8 mouse cellular contexts compared by ENCODE assay signal in the genomic region with DNA sequence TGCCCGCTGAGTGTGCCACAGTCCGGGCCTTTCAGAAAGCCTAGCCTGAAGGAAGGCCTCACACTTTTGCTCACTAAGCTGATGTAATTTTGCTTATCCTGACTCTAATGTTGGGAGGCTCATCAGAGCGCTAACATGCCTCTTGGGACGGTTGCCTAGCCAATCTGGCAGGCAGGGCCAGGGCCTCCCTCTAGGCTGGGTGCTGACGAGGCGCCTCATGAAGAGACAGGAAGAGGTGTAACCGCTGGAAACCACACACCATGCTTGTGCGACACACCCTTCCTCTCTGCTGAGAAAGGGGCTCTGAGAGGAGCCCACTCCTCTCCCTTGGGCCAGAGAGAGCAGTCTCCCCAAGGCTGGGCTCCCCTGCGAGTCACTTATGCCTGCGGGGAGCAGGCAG. TPM values are rescaled to one million over a fixed set of nuclear protein-coding genes. Genes with fewer than 3 reads are reported as not detected.
A peak's percentile ranks its signal among the peaks of the same experiment; 100 is the strongest.
DNase-seq lines count a peak whose midpoint lies in the region; ATAC-seq and TF ChIP-seq lines count a peak whose summit lies in the region.

No protein-coding gene starts in this region.

- no peak for TF ChIP-seq POLR2A in myocyte (IDR thresholded peaks at IDR 0.05; ENCODE audit: insufficient read length, low read depth)
- no peak for TF ChIP-seq POLR2A in kidney, adult 2 months (IDR thresholded peaks at IDR 0.05; ENCODE audit: low read depth, low read length)

- 59% methylated on average over 10 of the region's 10 CpGs for WGBS in lung, embryonic 16.5 days
- WGBS in lung, postnatal 0 days = 63% methylated on average over 10 of the region's 10 CpGs
- WGBS in kidney, adult 2 months = 81% methylated on average over 10 of the region's 10 CpGs

- no peak overlapping the region for H3ac ChIP-seq in myocyte (ENCODE audit: control insufficient read depth, insufficient read length)

- no peak overlapping the region for H3K4me3 ChIP-seq in lung, embryonic 16.5 days (ENCODE audit: low read length)
- H3K4me3 ChIP-seq in lung, postnatal 0 days (ENCODE audit: low read depth, low read length) = no peak overlapping the region
- H3K4me3 ChIP-seq in myocyte = no peak overlapping the region
- H3K4me3 ChIP-seq in kidney, adult 2 months (ENCODE audit: insufficient read depth, low read depth, low read length) = no peak overlapping the region

- no peaks in the 10 kb centered on the region for H3K9me3 ChIP-seq in lung, embryonic 16.5 days (ENCODE audit: control insufficient read depth, low read length)
- H3K9me3 ChIP-seq in lung, postnatal 0 days (ENCODE audit: low read length) = no peaks in the 10 kb centered on the region

- TF ChIP-seq EP300 in lung, postnatal 0 days (IDR thresholded peaks at IDR 0.05) = no peak

- H3K27ac ChIP-seq in lung, embryonic 16.5 days (ENCODE audit: low read length) = no peak overlapping the region
- H3K27ac ChIP-seq in lung, postnatal 0 days (ENCODE audit: low read length) = no peak overlapping the region
- H3K27ac ChIP-seq in kidney, adult 2 months (ENCODE audit: insufficient read depth, low read depth, low read length) = no peak overlapping the region

- no peaks in the 10 kb centered on the region for H3K4me1 ChIP-seq in lung, embryonic 16.5 days (replicated peaks; ENCODE audit: control insufficient read depth, insufficient read depth, low read length)
- no peaks in the 10 kb centered on the region for H3K4me1 ChIP-seq in lung, postnatal 0 days (ENCODE audit: insufficient read depth, low read depth, low read length)
- H3K4me1 ChIP-seq in kidney, adult 2 months (ENCODE audit: control insufficient read depth, insufficient read depth, low read length) = no peaks in the 10 kb centered on the region

- H3K36me3 ChIP-seq in lung, embryonic 16.5 days (ENCODE audit: control insufficient read depth, insufficient read depth, low read length) = no peaks in the 10 kb centered on the region
- no peaks in the 10 kb centered on the region for H3K36me3 ChIP-seq in lung, postnatal 0 days (ENCODE audit: insufficient read depth, low read length)
- no peaks in the 10 kb centered on the region for H3K36me3 ChIP-seq in myocyte (ENCODE audit: control insufficient read depth, insufficient read depth)
- no peaks in the 10 kb centered on the region for H3K36me3 ChIP-seq in kidney, adult 2 months (ENCODE audit: control insufficient read depth, insufficient read depth, low read length)

- no peak for TF ChIP-seq CTCF in lung, postnatal 0 days (IDR thresholded peaks at IDR 0.05)
- TF ChIP-seq CTCF in kidney, adult 2 months (conservative IDR thresholded peaks at IDR 0.05; ENCODE audit: insufficient read depth, insufficient read length, low read depth, low read length) = no peak

- no peaks in the 10 kb centered on the region for H3K27me3 ChIP-seq in lung, embryonic 16.5 days (ENCODE audit: control insufficient read depth, insufficient read depth, low read depth, low read length)
- no peaks in the 10 kb centered on the region for H3K27me3 ChIP-seq in lung, postnatal 0 days (replicated peaks; ENCODE audit: insufficient read depth, low read length)
- peaks cover 4% of the 10 kb centered on the region for H3K27me3 ChIP-seq in myocyte (ENCODE audit: control insufficient read depth, insufficient read depth, insufficient read length)
- H3K27me3 ChIP-seq in kidney, adult 2 months (replicated peaks; ENCODE audit: control insufficient read depth, insufficient read depth, low read length) = no peaks in the 10 kb centered on the region

- H3K9ac ChIP-seq in lung, embryonic 16.5 days (ENCODE audit: low read length) = no peak overlapping the region
- H3K9ac ChIP-seq in lung, postnatal 0 days (replicated peaks; ENCODE audit: low read depth) = no peak overlapping the region

- no peaks in the 10 kb centered on the region for H3K79me2 ChIP-seq in myocyte (ENCODE audit: control insufficient read depth, insufficient read depth)

- peak; percentile 41; the same call in 1 of the 2 replicates for ATAC-seq in lung, embryonic 16.5 days (ENCODE audit: low read depth)
- no peak for ATAC-seq in lung, postnatal 0 days

- no peak for DNase-seq in lung, postnatal 0 days (ENCODE audit: low spot score)
- DNase-seq in heart, postnatal 4 days = peak; percentile 25
- no peak for DNase-seq in cerebellum, adult 9-11 months
- no peak for DNase-seq in kidney, adult 2 months
- no peak for DNase-seq in cerebellum, adult 11-12 months
- no peak for DNase-seq in neural tube, embryonic 10.5 days (ENCODE audit: extremely low spot score, low spot score)

- no peak overlapping the region for H3K4me2 ChIP-seq in lung, embryonic 16.5 days (ENCODE audit: low read depth, low read length)
- no peak overlapping the region for H3K4me2 ChIP-seq in lung, postnatal 0 days (replicated peaks; ENCODE audit: low read depth, low read length)
- H3K4me2 ChIP-seq in myocyte (ENCODE audit: low read depth) = peak overlapping the region; percentile 12

TF ChIP-seq in myocyte, 11 proteins besides CTCF, POLR2A, EP300 and RAD21:
- TF ChIP-seq REST (IDR thresholded peaks at IDR 0.05; ENCODE audit: insufficient read depth, insufficient read length) (no peak), POLR2AphosphoS2 (IDR thresholded peaks at IDR 0.05; ENCODE audit: insufficient read length, low read depth) (no peak), USF1 (IDR thresholded peaks at IDR 0.05; ENCODE audit: low read depth) (no peak), E2F4 (IDR thresholded peaks at IDR 0.05; ENCODE audit: insufficient read depth) (no peak), MYOG (IDR thresholded peaks at IDR 0.05; ENCODE audit: control insufficient read depth in 1 of 3, insufficient read depth in 1 of 3, insufficient read length in 2 of 3, low read depth in 2 of 3) (no peak), MYOD1 (IDR thresholded peaks at IDR 0.05; ENCODE audit: control insufficient read depth in 1 of 3, insufficient read length in 2 of 3, low read depth in 2 of 3) (no peak), SRF (IDR thresholded peaks at IDR 0.05; ENCODE audit: control insufficient read depth, insufficient read length, low read depth) (no peak), TCF12 (IDR thresholded peaks at IDR 0.05; ENCODE audit: insufficient read depth, poor library complexity, severe bottlenecking) (no peak), TCF3 (IDR thresholded peaks at IDR 0.05; ENCODE audit: insufficient read length, low read depth) (no peak)

RNA-seq across cellular contexts. Expression of a gene that starts 30.3 kb away (rescaled TPM):
- polyA plus RNA-seq in lung, embryonic 16.5 days (2015; fragmentation: Nextera tagmentation; extraction: Ambion mirVana) = 3.8 and 4.0 TPM in 2 replicates
- polyA plus RNA-seq in lung, postnatal 0 days (2015; fragmentation: Nextera tagmentation; extraction: Ambion mirVana) = 0.75 and 0.95 TPM in 2 replicates
- 1 to 10 TPM; 1.5 to 2.6 TPM for total RNA-seq in heart, postnatal 4 days (2021)
- 2.3 TPM for polyA plus RNA-seq in myocyte (2012; fragmentation: generic; extraction: Trizol)
- polyA plus RNA-seq in kidney, adult 2 months (2012; rRNA removed) = 2.2 and 2.4 TPM in 2 replicates

RNA-seq across cellular contexts. Expression of a gene that starts 31.5 kb away (rescaled TPM):
- 6.5 and 8.4 TPM in 2 replicates for polyA plus RNA-seq in lung, embryonic 16.5 days (2015; fragmentation: Nextera tagmentation; extraction: Ambion mirVana)
- 2.6 and 2.9 TPM in 2 replicates for polyA plus RNA-seq in lung, postnatal 0 days (2015; fragmentation: Nextera tagmentation; extraction: Ambion mirVana)
- 1 to 10 TPM; 2.3 to 2.4 TPM for total RNA-seq in heart, postnatal 4 days (2021)
- polyA plus RNA-seq in myocyte (2012; fragmentation: generic; extraction: Trizol) = 14.6 TPM
- 4.6 and 6.1 TPM in 2 replicates for polyA plus RNA-seq in kidney, adult 2 months (2012; rRNA removed)
